Mouse (Mus musculus): Measurements from ENCODE around the gene Ube4b.
"Not testable (repeated sequence)": the region's sequence is repeated elsewhere in the genome, so short reads cannot be mapped to it uniquely, and the experiment has no call there.

Ube4b gene

GRCm38 (mm10) chr4:149426325-149427199 lies at the start of gene Ube4b:
Gene Ube4b (minus strand): TSS chr4:149426749.
- peak; percentile 73 for ATAC-seq (ENCODE audit: low TSS enrichment)

GRCm38 (mm10) chr4:149475096-149475495 lies 48.5 kb upstream of the Ube4b start:
- ATAC-seq (ENCODE audit: low TSS enrichment) = no peak

GRCm38 (mm10) chr4:149469557-149469956 lies 43.0 kb upstream of the Ube4b start:
- no peak for ATAC-seq (ENCODE audit: low TSS enrichment)

GRCm38 (mm10) chr4:149463435-149463950 lies 36.9 kb upstream of the Ube4b start:
- no peak for ATAC-seq (ENCODE audit: low TSS enrichment)

- ATAC-seq (ENCODE audit: low TSS enrichment) = no peak
These were observed 35.9 kb upstream of the Ube4b start for GRCm38 (mm10) chr4:149462305-149462971.

GRCm38 (mm10) chr4:149461579-149462304 lies 35.2 kb upstream of the Ube4b start:
- no peak for ATAC-seq (ENCODE audit: low TSS enrichment)

GRCm38 (mm10) chr4:149460475-149460874 lies 33.9 kb upstream of the Ube4b start:
- ATAC-seq (ENCODE audit: low TSS enrichment) = not testable (repeated sequence)

GRCm38 (mm10) chr4:149459425-149459824 lies 32.9 kb upstream of the Ube4b start:
- no peak for ATAC-seq (ENCODE audit: low TSS enrichment)

GRCm38 (mm10) chr4:149458526-149458925 lies 32.0 kb upstream of the Ube4b start:
- no peak for ATAC-seq (ENCODE audit: low TSS enrichment)

GRCm38 (mm10) chr4:149457831-149458430 lies 31.4 kb upstream of the Ube4b start:
- ATAC-seq (ENCODE audit: low TSS enrichment) = no peak

- peak; percentile 41; the same call in 1 of the 2 replicates for ATAC-seq (ENCODE audit: low TSS enrichment)
These were observed 30.6 kb upstream of the Ube4b start for GRCm38 (mm10) chr4:149457163-149457562.

- ATAC-seq (ENCODE audit: low TSS enrichment) = no peak
These were observed 28.3 kb upstream of the Ube4b start, which contains the start of gene Rbp7 for GRCm38 (mm10) chr4:149454879-149455278. Gene Rbp7 (minus strand): TSS chr4:149454978.

GRCm38 (mm10) chr4:149454263-149454662 lies 27.7 kb upstream of the Ube4b start:
- ATAC-seq (ENCODE audit: low TSS enrichment) = no peak

GRCm38 (mm10) chr4:149453656-149454055 lies 27.1 kb upstream of the Ube4b start:
- no peak for ATAC-seq (ENCODE audit: low TSS enrichment)

GRCm38 (mm10) chr4:149450636-149451035 lies 24.1 kb upstream of the Ube4b start:
- no peak for ATAC-seq (ENCODE audit: low TSS enrichment)

- no peak for ATAC-seq (ENCODE audit: low TSS enrichment)
These were observed 19.8 kb upstream of the Ube4b start for GRCm38 (mm10) chr4:149446309-149446708.

GRCm38 (mm10) chr4:149445868-149446267 lies 19.3 kb upstream of the Ube4b start:
- no peak for ATAC-seq (ENCODE audit: low TSS enrichment)

GRCm38 (mm10) chr4:149444964-149445701 lies 18.6 kb upstream of the Ube4b start:
- peak; percentile 99 for ATAC-seq (ENCODE audit: low TSS enrichment)

- ATAC-seq (ENCODE audit: low TSS enrichment) = no peak
These were observed 17.9 kb upstream of the Ube4b start for GRCm38 (mm10) chr4:149444465-149444864.

GRCm38 (mm10) chr4:149442436-149442835 lies 15.9 kb upstream of the Ube4b start:
- no peak for ATAC-seq (ENCODE audit: low TSS enrichment)

GRCm38 (mm10) chr4:149440576-149440975 lies 14.0 kb upstream of the Ube4b start:
- ATAC-seq (ENCODE audit: low TSS enrichment) = no peak
